Mouse (Mus musculus): ENCODE measurements around the gene Hmgxb4. TPM values are rescaled to one million over a fixed set of nuclear protein-coding genes. Genes with fewer than 3 reads are reported as not detected.

Gene Hmgxb4
- total RNA-seq, 2 experiments from 2014 or later = 43.8 to 45.7 TPM

GRCm38 (mm10) chr8:75067287-75067686 is 74.1 kb downstream of the Hmgxb4 start:
- no peak for DNase-seq
- intact Hi-C loops (cut with DNase I) = no loop called here

- no peak for DNase-seq
- intact Hi-C loops (cut with DNase I) = loop anchor here (5.0 kb wide), 2 partner anchors 37 to 147 kb away; partner anchors contain the start of gene Mcm5
These were observed 77.1 kb downstream of the Hmgxb4 start for GRCm38 (mm10) chr8:75070297-75070696.

- intact Hi-C loops (cut with DNase I) = loop anchor here (5.0 kb wide), 2 partner anchors 36 to 146 kb away; partner anchors contain the start of gene Mcm5
These were observed 78.6 kb downstream of the Hmgxb4 start for GRCm38 (mm10) chr8:75071627-75072346.

GRCm38 (mm10) chr8:75074876-75075275 is 81.7 kb downstream of the Hmgxb4 start:
- intact Hi-C loops (cut with DNase I) = loop anchor here (5.0 kb wide), 2 partner anchors 32 to 142 kb away; partner anchors contain the start of gene Mcm5
- peak; percentile 38 for DNase-seq

More at GRCm38 (mm10) chr8:75071627-75072346, 78.6 kb downstream of the Hmgxb4 start:
- DNase-seq = peak; percentile 80

- DNase-seq = no peak
- intact Hi-C loops (cut with DNase I) = no loop called here
These were observed 85.1 kb downstream of the Hmgxb4 start for GRCm38 (mm10) chr8:75078215-75078614.

GRCm38 (mm10) chr8:75078851-75079250 is 85.7 kb downstream of the Hmgxb4 start:
- no peak for DNase-seq
- intact Hi-C loops (cut with DNase I) = no loop called here

Other genes starting within 250 kb of the Hmgxb4 start
- not detected for gene Isx, start 120.2 kb upstream of the Hmgxb4 start, total RNA-seq (2021)
- gene Tom1, start 40.3 kb downstream of the Hmgxb4 start, total RNA-seq (2021) = 10 to 100 TPM; 22.3 to 25.0 TPM
- 1 to 10 TPM; 7.3 to 7.5 TPM for gene Hmox1, start 100.3 kb downstream of the Hmgxb4 start, total RNA-seq (2021)
- gene Mcm5, start 116.2 kb downstream of the Hmgxb4 start, total RNA-seq (2021) = 10 to 100 TPM; 16.6 to 17.5 TPM
- gene Rasd2, start 220.6 kb downstream of the Hmgxb4 start, total RNA-seq (2021) = 1 to 10 TPM; 7.8 to 9.8 TPM